Mouse (Mus musculus) cortical plate, adult 2 months (tissue): Measurements from ENCODE around the gene Tango2.

ENCODE experiments used
- CTCF ChIP-seq: fragments of 200-500 bp; IDR thresholded peaks from 2 replicates; pipeline ENCODE4 v1.5.1; 2011; ENCODE audit warnings: mild to moderate bottlenecking, control low read depth, low read length; ENCODE audit not compliant: insufficient read depth; ENCODE audit errors: extremely low read depth
- POLR2A ChIP-seq: fragments of 200-500 bp; IDR thresholded peaks from 2 replicates; pipeline ENCODE4 v1.6.1; 2011; ENCODE audit warnings: mild to moderate bottlenecking, low read length, control low read depth; ENCODE audit not compliant: insufficient read depth; ENCODE audit errors: extremely low read depth

- TF ChIP-seq POLR2A (no peak), CTCF (no peak)
Measured at GRCm38 (mm10) chr16:18383756-18384155, 35.9 kb upstream of the Tango2 start.
